Mouse (Mus musculus): ENCODE results near the gene Cd28.
"Not testable (repeated sequence)": the region's sequence is repeated elsewhere in the genome, so short reads cannot be mapped to it uniquely, and the experiment has no call there.

The Cd28 gene

GRCm38 (mm10) chr1:60799795-60800345, 83.3 kb downstream of the Cd28 start:
- DNase-seq (ENCODE audit: extremely low spot score), result no peak

DNA sequence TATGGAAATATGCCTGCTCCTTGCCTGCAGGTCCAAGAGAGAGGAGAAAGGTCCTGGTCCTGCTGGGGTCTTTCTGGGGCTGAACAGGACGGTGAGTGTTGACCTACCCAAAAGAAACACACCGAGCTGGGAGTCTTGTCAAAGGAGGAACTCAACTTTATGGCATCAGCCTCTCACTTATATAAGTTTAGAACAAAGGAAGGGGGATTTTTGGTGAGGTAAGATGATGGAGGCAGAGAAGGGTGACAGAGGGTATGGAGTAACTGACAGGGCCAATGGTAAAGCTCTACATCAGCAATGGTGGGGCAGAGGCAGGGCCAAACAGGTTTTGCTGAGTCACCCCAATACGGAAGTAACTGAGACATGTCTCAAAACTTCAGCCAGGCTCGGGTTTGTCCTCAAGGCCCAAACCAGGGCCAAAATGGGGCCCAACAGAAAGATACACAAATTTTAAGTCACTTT, 84.6 kb downstream of the Cd28 start:
- no peak for DNase-seq (ENCODE audit: extremely low spot score)

DNA sequence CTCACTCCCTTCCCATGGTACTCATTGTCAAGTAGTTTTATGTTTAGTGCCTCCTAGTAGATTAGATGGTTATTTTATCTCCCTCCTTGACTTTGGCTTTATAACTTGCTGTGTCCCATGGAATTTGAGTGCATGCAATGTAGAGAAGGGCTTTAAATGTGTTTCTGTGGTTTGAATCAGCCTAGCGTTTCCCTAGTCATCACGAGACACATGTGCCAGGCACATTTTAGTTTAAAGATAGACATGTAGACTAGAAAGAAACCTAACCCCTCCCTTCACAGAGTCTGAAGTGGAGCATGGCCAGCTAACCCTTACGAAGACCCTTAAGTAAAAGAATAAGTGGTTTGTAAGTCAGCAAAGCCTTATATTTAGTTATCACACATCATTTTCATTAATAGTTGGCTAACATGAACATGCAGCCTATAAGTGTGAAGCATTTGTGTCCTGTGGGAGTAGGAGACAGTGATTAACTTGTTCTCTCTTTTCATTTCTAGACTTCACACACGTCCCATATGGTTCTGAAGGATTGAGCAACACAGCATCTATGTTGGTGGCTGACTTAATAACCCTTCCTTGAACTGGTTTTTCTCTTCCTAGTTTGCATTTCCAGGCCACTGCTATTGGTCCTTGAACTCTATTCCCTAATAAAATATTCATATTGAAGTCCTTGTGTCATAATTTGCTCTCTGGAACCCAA, 86.7 kb downstream of the Cd28 start:
- no peak for DNase-seq (ENCODE audit: extremely low spot score)

DNA sequence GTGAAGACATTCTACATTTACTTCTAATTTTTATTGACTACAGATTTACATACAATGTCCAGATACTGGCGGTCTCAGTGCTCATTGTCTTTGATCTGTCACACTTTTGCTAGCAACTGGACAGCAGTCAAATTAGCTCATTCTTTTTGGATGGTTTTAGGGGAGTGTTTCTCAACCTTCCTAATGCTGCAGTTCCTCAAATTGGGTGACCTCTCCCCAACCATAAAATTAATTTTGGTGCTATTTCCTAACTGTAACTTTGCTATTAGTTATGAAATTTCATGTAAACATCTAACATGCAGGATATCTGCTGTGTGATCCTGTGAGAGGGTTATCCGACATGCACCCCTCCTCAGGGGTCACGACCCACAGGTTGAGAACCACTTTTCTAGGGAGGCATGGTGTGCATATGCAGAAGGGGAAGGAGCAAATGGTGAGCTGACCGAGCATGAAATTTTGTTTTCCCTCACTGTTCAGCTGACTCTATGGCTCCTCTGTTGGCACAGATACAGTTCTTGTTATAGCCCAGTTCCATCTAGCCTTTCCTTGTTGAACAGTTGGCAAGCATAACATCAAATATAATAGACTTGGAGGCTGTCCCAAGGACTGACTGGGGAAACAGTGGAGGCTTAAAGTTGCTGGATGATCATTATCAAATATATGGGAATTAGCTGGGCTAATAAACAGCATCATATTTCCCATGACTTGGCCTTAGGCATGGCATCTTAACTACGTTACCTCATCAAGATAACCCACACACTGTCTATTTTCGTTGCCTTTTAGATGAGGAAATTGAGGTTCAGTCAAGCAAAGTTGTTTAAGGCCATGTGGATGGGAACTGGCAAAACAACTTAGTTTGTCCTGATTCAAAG, 87.5 kb downstream of the Cd28 start:
- no peak for DNase-seq (ENCODE audit: extremely low spot score)

- no peak for DNase-seq (ENCODE audit: extremely low spot score)
Measured at GRCm38 (mm10) chr1:60805178-60805577, 88.6 kb downstream of the Cd28 start.

DNA sequence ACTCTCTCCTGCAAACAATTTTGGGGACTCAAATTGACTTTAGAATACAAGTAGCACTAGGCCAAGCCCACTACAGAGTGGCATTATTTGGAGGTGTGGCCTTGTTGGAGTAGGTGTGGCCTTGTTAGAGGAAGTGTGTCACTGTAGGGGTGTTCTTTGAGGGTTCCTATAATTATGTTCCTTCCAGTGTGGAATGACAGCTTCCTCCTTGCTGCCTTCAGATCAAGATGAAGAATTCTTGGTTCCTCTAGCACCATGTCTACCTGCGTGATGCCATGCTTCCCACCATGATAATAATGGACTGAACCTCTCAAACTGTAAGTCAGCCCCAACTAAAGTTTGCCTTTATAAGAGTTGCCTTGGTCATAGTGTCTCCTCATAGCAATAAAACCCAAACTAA, 91.1 kb downstream of the Cd28 start:
- no peak for DNase-seq (ENCODE audit: extremely low spot score)

DNA sequence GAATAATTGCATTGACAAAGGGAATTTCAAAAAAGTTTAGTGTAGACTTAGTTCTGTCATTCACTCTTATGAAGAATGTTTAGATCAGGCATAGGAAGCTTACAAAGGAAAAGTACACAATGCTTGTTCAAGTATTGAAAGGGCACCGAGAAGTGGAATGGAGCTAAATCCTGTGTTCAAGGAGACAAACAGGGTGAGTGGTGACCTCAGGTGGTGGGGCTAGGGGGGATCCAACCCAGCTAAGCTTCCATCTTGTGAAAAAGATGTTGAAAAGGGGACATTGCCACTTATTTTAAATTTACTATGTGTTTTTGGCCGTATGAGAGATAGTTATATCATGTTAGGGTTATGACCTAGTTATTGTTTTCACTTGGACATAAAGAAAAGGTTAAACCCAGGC, 91.9 kb downstream of the Cd28 start:
- no peak for DNase-seq (ENCODE audit: extremely low spot score)

- no peak for DNase-seq (ENCODE audit: extremely low spot score)
Measured at GRCm38 (mm10) chr1:60809166-60809565, 92.6 kb downstream of the Cd28 start.

- no peak for DNase-seq (ENCODE audit: extremely low spot score)
Measured at GRCm38 (mm10) chr1:60810821-60811220, 94.2 kb downstream of the Cd28 start.

DNA sequence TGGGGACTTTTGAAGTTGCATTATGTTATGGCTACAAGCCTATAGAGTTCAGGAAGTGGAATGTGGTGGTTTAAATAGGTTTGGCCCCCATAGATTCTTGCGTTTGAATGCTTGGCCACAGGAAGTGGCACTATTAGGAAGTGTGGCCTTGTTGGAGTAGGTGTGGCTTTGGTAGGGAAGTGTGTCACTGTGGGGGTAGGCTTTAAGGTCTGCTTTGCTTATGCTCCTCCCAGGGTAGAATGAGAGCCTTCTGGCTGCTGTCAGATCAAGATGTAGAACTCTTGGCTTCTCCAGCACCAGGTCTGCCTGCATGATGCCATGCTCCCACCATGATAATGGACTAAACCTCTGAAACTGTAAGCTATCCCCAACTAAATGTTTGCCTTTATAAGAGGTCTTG, 95.4 kb downstream of the Cd28 start:
- DNase-seq (ENCODE audit: extremely low spot score), result no peak

GRCm38 (mm10) chr1:60813411-60813810, 96.8 kb downstream of the Cd28 start:
- DNase-seq (ENCODE audit: extremely low spot score), result no peak

- no peak for DNase-seq (ENCODE audit: extremely low spot score)
Measured at GRCm38 (mm10) chr1:60815912-60816311, 99.3 kb downstream of the Cd28 start.

- DNase-seq (ENCODE audit: extremely low spot score), result not testable (repeated sequence)
Measured at GRCm38 (mm10) chr1:60818491-60818890, 101.9 kb downstream of the Cd28 start.

GRCm38 (mm10) chr1:60819993-60820392, 103.4 kb downstream of the Cd28 start:
- no peak for DNase-seq (ENCODE audit: extremely low spot score)

DNA sequence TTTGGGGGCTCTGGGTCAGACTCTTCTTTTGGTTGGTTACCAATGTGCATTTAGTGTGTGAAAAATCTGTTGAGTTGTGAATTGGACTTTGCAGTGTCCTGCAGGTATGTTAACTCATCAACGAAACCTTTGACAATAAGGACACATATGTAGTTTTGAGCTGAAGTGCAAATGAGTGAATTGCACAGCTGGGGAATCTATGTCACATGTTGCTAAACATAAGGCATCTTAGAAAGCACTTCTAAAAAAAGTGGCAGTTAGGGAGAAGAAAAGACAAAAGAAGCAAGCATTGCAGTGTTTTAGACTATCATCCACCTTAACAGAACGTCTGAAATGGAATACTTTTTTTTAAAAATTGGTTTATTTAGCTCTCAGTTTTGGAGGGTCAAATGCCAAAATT, 104.4 kb downstream of the Cd28 start:
- DNase-seq (ENCODE audit: extremely low spot score), result no peak

DNA sequence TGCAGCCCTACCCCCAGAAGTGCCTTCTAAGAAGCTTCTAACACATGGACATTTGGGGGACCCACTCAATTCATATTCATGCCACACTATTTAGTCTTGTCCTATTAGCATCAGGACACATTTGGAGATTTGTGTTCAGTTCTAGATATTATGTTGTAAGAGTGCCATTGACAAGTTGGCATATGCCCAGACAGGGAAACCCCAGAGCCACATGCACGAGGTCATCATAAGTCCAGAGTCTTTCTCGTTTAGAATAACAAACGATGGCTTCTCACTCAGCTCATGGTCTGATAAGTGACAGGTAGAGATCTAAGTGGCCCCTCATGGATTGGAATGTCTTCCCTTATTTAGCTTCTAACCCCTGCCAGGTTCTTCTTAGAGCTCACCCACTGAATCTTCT, 105.0 kb downstream of the Cd28 start:
- no peak for DNase-seq (ENCODE audit: extremely low spot score)

Data from embryo, embryonic 9.5 days (tissue).